13 mouse cellular contexts compared by ENCODE assay signal in genomic region chr4:36490255-36490654, GRCm38 (mm10).
"Had no signal": no experiment of that assay in that cellular context is flagged by ENCODE, and none has a peak within 500 bp of the region (broad histone marks: within the 10 kb centered on the region; RNA-seq: fewer than 3 reads in every experiment).

No protein-coding gene starts in this region.

- ATAC-seq: liver, postnatal 0 days; lung, postnatal 0 days; midbrain, embryonic 16.5 days had no signal

- H3K4me2 ChIP-seq: limb, embryonic 12.5 days; liver, embryonic 13.5 days; stomach, embryonic 15.5 days had no signal

- H3K27me3 ChIP-seq: limb, embryonic 12.5 days; liver, embryonic 13.5 days; stomach, embryonic 15.5 days had no signal

- H3K4me3 ChIP-seq: limb, embryonic 12.5 days; liver, embryonic 13.5 days; stomach, embryonic 15.5 days had no signal

- H3K9ac ChIP-seq: limb, embryonic 12.5 days; liver, embryonic 13.5 days; liver, postnatal 0 days; stomach, embryonic 15.5 days had no signal

- DNase-seq: kidney, adult 18-20 months; kidney, postnatal 10 days; kidney, postnatal 4 days; liver; liver, embryonic 13.5 days; liver, postnatal 0 days; lung, postnatal 36 days; right cerebral cortex, postnatal 14 days; thymus, postnatal 4 days had no signal

- H3K27ac ChIP-seq: limb, embryonic 12.5 days; liver, embryonic 13.5 days; stomach, embryonic 15.5 days had no signal

- H3K36me3 ChIP-seq: limb, embryonic 12.5 days; liver, embryonic 13.5 days; stomach, embryonic 15.5 days had no signal

- H3K9me3 ChIP-seq: limb, embryonic 12.5 days; liver, embryonic 13.5 days; stomach, embryonic 15.5 days had no signal

- H3K4me1 ChIP-seq: limb, embryonic 12.5 days; liver, embryonic 13.5 days; stomach, embryonic 15.5 days had no signal
